Comparison of ENCODE assay signal across 8 mouse cellular contexts in the genomic region with DNA sequence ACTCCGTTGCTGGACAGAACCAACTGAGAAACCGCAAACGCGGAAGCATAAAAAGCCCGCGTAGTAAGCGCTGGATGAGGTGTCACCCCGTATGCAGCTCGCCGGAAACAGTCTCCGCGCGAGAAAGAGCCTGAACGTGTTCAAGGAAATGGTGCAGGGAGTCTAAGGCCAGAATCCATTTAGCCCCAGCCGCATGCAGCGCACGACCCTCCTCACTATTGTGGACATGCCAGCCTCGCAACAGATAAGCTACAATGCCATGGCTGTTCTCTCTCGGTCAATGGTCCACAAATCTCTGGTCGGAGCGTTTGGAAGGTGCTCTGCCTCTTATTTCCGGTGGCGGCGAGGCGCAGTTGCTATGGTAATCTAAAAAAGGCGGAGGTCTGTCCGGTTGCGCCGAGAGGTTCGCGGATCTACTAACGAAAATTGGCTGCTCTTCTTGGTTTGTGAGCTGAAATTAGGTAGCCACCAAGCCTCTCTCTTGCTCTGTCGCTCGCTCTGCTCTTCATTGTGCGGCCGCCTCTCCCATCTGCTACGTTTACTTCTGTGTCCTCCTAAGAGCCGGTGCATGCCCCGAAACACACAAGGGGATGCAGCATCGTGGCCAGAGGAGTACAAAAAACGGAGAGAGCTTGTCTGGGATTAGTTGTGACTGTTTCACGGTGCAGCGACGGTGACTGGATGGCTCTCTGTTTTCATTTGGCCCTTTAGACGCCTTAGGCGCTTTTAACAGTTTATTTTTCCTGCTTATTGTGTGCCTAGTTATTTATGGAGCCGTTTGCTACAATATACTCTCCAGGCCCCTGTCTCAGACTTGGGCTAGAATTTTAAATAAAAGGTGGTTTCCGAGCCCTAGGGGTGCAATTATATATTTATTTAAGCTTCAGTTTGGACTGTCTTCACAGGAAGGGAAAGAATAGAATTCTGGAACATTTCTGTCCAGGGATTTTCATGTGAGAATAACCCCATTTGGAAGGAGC. TPM values are rescaled to one million over a fixed set of nuclear protein-coding genes. Genes with fewer than 3 reads are reported as not detected.
A peak's percentile ranks its signal among the peaks of the same experiment; 100 is the strongest.
DNase-seq lines count a peak whose midpoint lies in the region; ATAC-seq and TF ChIP-seq lines count a peak whose summit lies in the region.

TSS of gene Efcab7 (plus strand) at position 105 of the 980 bp plus-strand sequence.

- 0 out of 2 replicates have a peak, but pooled peaks cover 4% of the 10 kb centered on the region for H3K4me1 ChIP-seq in embryonic facial prominence, embryonic 14.5 days (ENCODE audit: control insufficient read depth, insufficient read depth, low read length)
- H3K4me1 ChIP-seq in heart, adult 2 months (ENCODE audit: control insufficient read depth, insufficient read depth, low read length) = no peaks in the 10 kb centered on the region
- H3K4me1 ChIP-seq in limb, embryonic 13.5 days = peaks cover 8% of the 10 kb centered on the region; the same call in 1 of the 2 replicates
- H3K4me1 ChIP-seq in midbrain, embryonic 16.5 days (ENCODE audit: control insufficient read depth, insufficient read depth, low read length) = peaks cover 9% of the 10 kb centered on the region

- peak; percentile 87 for DNase-seq in 3T3-L1 (ENCODE audit: low read depth, low spot score)
- DNase-seq in adrenal gland, postnatal 4 days (ENCODE audit: low spot score in 2 of 2) = peak; percentile 56 to 69
- peak; percentile 93 for DNase-seq in embryonic facial prominence, embryonic 14.5 days (ENCODE audit: low spot score)
- DNase-seq in heart, adult 2 months = peak; percentile 86 to 87
- peak; percentile 71 to 84 for DNase-seq in kidney, adult 8-10 months
- peak; percentile 77 to 86 for DNase-seq in spleen, postnatal 10 days (ENCODE audit: low spot score in 2 of 2)

- intact Hi-C loops in heart, adult 2 months (cut with DNase I) = no loop called here

- no peaks in the 10 kb centered on the region for H3K9me3 ChIP-seq in embryonic facial prominence, embryonic 14.5 days (ENCODE audit: control insufficient read depth, low read length)
- no peaks in the 10 kb centered on the region for H3K9me3 ChIP-seq in limb, embryonic 13.5 days
- H3K9me3 ChIP-seq in midbrain, embryonic 16.5 days (replicated peaks; ENCODE audit: control insufficient read depth, low read length, poor library complexity, severe bottlenecking) = no peaks in the 10 kb centered on the region

- H3K27ac ChIP-seq in embryonic facial prominence, embryonic 14.5 days (replicated peaks; ENCODE audit: low read depth, low read length) = peak within 1 kb of the TSS; percentile 83
- peak within 1 kb of the TSS; percentile 69 for H3K27ac ChIP-seq in heart, adult 2 months
- H3K27ac ChIP-seq in limb, embryonic 13.5 days = peak within 1 kb of the TSS; percentile 80
- H3K27ac ChIP-seq in midbrain, embryonic 16.5 days (ENCODE audit: low read length) = peak within 1 kb of the TSS; percentile 99

- no peaks in the 10 kb centered on the region for H3K36me3 ChIP-seq in embryonic facial prominence, embryonic 14.5 days (ENCODE audit: control insufficient read depth, insufficient read depth, low read length)
- H3K36me3 ChIP-seq in heart, adult 2 months (ENCODE audit: control insufficient read depth, insufficient read depth, low read length) = peaks cover 2% of the 10 kb centered on the region; the same call in 1 of the 2 replicates
- H3K36me3 ChIP-seq in limb, embryonic 13.5 days = peaks cover 4% of the 10 kb centered on the region; the same call in 1 of the 2 replicates
- no peaks in the 10 kb centered on the region for H3K36me3 ChIP-seq in midbrain, embryonic 16.5 days (ENCODE audit: control insufficient read depth, insufficient read depth, low read length)

- no peaks in the 10 kb centered on the region for H3K27me3 ChIP-seq in embryonic facial prominence, embryonic 14.5 days (replicated peaks; ENCODE audit: control insufficient read depth, insufficient read depth, low read length)
- no peaks in the 10 kb centered on the region for H3K27me3 ChIP-seq in heart, adult 2 months (ENCODE audit: control insufficient read depth, insufficient read depth, low read length)
- no peaks in the 10 kb centered on the region for H3K27me3 ChIP-seq in limb, embryonic 13.5 days
- H3K27me3 ChIP-seq in midbrain, embryonic 16.5 days (ENCODE audit: control insufficient read depth, insufficient read depth, low read depth, low read length) = no peaks in the 10 kb centered on the region

- no peaks in the 10 kb centered on the region for H3K79me2 ChIP-seq in heart, adult 2 months (replicated peaks; ENCODE audit: control insufficient read depth, insufficient read depth, low read length)

- H3K4me2 ChIP-seq in embryonic facial prominence, embryonic 14.5 days (ENCODE audit: low read depth, low read length) = peak within 1 kb of the TSS; percentile 65
- peak within 1 kb of the TSS; percentile 62 for H3K4me2 ChIP-seq in limb, embryonic 13.5 days (replicated peaks)
- H3K4me2 ChIP-seq in midbrain, embryonic 16.5 days (ENCODE audit: low read length) = peak within 1 kb of the TSS; percentile 74

- WGBS in embryonic facial prominence, embryonic 14.5 days = under 1% methylated on average over 48 of the region's 48 CpGs
- under 1% methylated on average over 48 of the region's 48 CpGs for WGBS in heart, adult 2 months
- under 1% methylated on average over 48 of the region's 48 CpGs for WGBS in limb, embryonic 13.5 days
- WGBS in midbrain, embryonic 16.5 days = under 1% methylated on average over 48 of the region's 48 CpGs

- TF ChIP-seq CTCF in heart, adult 2 months (IDR thresholded peaks at IDR 0.05) = peak; percentile 22; the same call in 1 of the 2 replicates

- no peak for TF ChIP-seq POLR2A in heart, adult 2 months (IDR thresholded peaks at IDR 0.05; ENCODE audit: insufficient read depth, low read depth, low read length)

- TF ChIP-seq EP300 in heart, adult 2 months (IDR thresholded peaks at IDR 0.05; ENCODE audit: insufficient read depth, low read depth, low read length) = 0 out of 2 replicates have a peak, but pooled peaks have one; percentile 27

- H3K9ac ChIP-seq in embryonic facial prominence, embryonic 14.5 days (ENCODE audit: low read depth, low read length) = peak within 1 kb of the TSS; percentile 68
- peak within 1 kb of the TSS; percentile 65 for H3K9ac ChIP-seq in heart, adult 2 months (ENCODE audit: low read depth, low read length)
- peak within 1 kb of the TSS; percentile 74 for H3K9ac ChIP-seq in limb, embryonic 13.5 days
- H3K9ac ChIP-seq in midbrain, embryonic 16.5 days (ENCODE audit: low read depth, low read length) = peak within 1 kb of the TSS; percentile 78

- H3K4me3 ChIP-seq in embryonic facial prominence, embryonic 14.5 days (ENCODE audit: low read depth, low read length) = peak within 1 kb of the TSS; percentile 60
- H3K4me3 ChIP-seq in heart, adult 2 months = peak within 1 kb of the TSS; percentile 73
- peak within 1 kb of the TSS; percentile 69 for H3K4me3 ChIP-seq in limb, embryonic 13.5 days
- H3K4me3 ChIP-seq in midbrain, embryonic 16.5 days (ENCODE audit: low read depth, low read length) = peak within 1 kb of the TSS; percentile 81

- ATAC-seq in embryonic facial prominence, embryonic 14.5 days (ENCODE audit: low read depth) = peak; percentile 92
- ATAC-seq in limb, embryonic 13.5 days (ENCODE audit: low FRiP score, low read depth) = peak; percentile 85
- peak; percentile 92 for ATAC-seq in midbrain, embryonic 16.5 days

RNA-seq across cellular contexts. Expression of gene Efcab7, which starts in this region (rescaled TPM):
- total RNA-seq in adrenal gland, postnatal 4 days (2021) = 10 to 100 TPM; 10.9 to 13.8 TPM
- polyA plus RNA-seq in embryonic facial prominence, embryonic 14.5 days (2014; fragmentation: Nextera tagmentation; extraction: Ambion mirVana) = 22.1 and 23.4 TPM in 2 replicates
- 1 to 10 TPM; 1.6 to 3.8 TPM for total RNA-seq in heart, adult 2 months (2021)
- polyA plus RNA-seq in heart, adult 2 months (2012; rRNA removed) = 2.6 and 3.1 TPM in 2 replicates
- 24.3 and 24.8 TPM in 2 replicates for polyA plus RNA-seq in limb, embryonic 13.5 days (2015; fragmentation: Nextera tagmentation; extraction: Ambion mirVana)
- 11.7 and 13.0 TPM in 2 replicates for polyA plus RNA-seq in midbrain, embryonic 16.5 days (2015; fragmentation: Nextera tagmentation; extraction: Ambion mirVana)

Comparison
In these comparisons a context has a peak if more than half of its experiments do, and no peak if none do; other contexts are left out.
1. Peak in every context shown above with its lines: DNase-seq, ATAC-seq, H3K4me3 ChIP-seq and H3K27ac ChIP-seq.